Mouse (Mus musculus): Measurements from ENCODE around the gene Angptl2. TPM values are rescaled to one million over a fixed set of nuclear protein-coding genes. Genes with fewer than 3 reads are reported as not detected.

The Angptl2 gene
- total and polyA plus RNA-seq, 2 experiments from 2014 or later, result 11.5 to 22.0 TPM

GRCm38 (mm10) chr2:33267075-33267474, 51.2 kb downstream of the Angptl2 start:
- Histone ChIP-seq H3K27ac (peak overlapping the region; percentile 51), H3K36me3 (ENCODE audit: insufficient read depth, low read length) (no peaks in the 10 kb centered on the region; the same call in 1 of the 2 replicates), H3K4me3 (ENCODE audit: low read length) (no peak overlapping the region), H3K27me3 (ENCODE audit: insufficient read depth, low read length) (no peaks in the 10 kb centered on the region), H3K9ac (replicated peaks; ENCODE audit: low read length) (no peak overlapping the region), H3K4me1 (ENCODE audit: insufficient read depth, low read length) (0 out of 2 replicates have a peak, but pooled peaks cover 3% of the 10 kb centered on the region), H3K4me2 (ENCODE audit: low read depth, low read length) (no peak overlapping the region), H3K9me3 (ENCODE audit: low read length) (no peaks in the 10 kb centered on the region)
- DNase-seq (ENCODE audit: low spot score), result peak; percentile 25
- WGBS, result 44% methylated on average over 1 of the region's 1 CpGs
- TF ChIP-seq CTCF (IDR thresholded peaks at IDR 0.05; ENCODE audit: low read depth), result no peak
- no peak for ATAC-seq

- 69% methylated on average over 6 of the region's 6 CpGs for WGBS
- Histone ChIP-seq H3K36me3 (ENCODE audit: insufficient read depth, low read length) (no peaks in the 10 kb centered on the region; the same call in 1 of the 2 replicates), H3K9ac (replicated peaks; ENCODE audit: low read length) (no peak overlapping the region), H3K4me2 (ENCODE audit: low read depth, low read length) (no peak overlapping the region), H3K27ac (peak overlapping the region; percentile 41; the same call in 1 of the 2 replicates), H3K9me3 (ENCODE audit: low read length) (no peaks in the 10 kb centered on the region), H3K27me3 (ENCODE audit: insufficient read depth, low read length) (no peaks in the 10 kb centered on the region), H3K4me1 (ENCODE audit: insufficient read depth, low read length) (0 out of 2 replicates have a peak, but pooled peaks cover 3% of the 10 kb centered on the region), H3K4me3 (ENCODE audit: low read length) (no peak overlapping the region)
- TF ChIP-seq CTCF (IDR thresholded peaks at IDR 0.05; ENCODE audit: low read depth), result no peak
- DNase-seq (ENCODE audit: low spot score) (no peak), ATAC-seq (no peak)
These were observed 52.7 kb downstream of the Angptl2 start for GRCm38 (mm10) chr2:33268384-33269131.

- H3K27ac ChIP-seq, result no peak overlapping the region
- TF ChIP-seq CTCF (IDR thresholded peaks at IDR 0.05; ENCODE audit: low read depth), result no peak
- no peaks in the 10 kb centered on the region for H3K9me3 ChIP-seq (ENCODE audit: low read length)
- H3K4me2 ChIP-seq (ENCODE audit: low read depth, low read length), result no peak overlapping the region
- DNase-seq (ENCODE audit: low spot score) (no peak), ATAC-seq (0 out of 2 replicates have a peak, but pooled peaks have one; percentile 18)
- H3K4me1 ChIP-seq (ENCODE audit: insufficient read depth, low read length), result 0 out of 2 replicates have a peak, but pooled peaks cover 3% of the 10 kb centered on the region
- 66% methylated on average over 2 of the region's 2 CpGs for WGBS
- H3K9ac ChIP-seq (replicated peaks; ENCODE audit: low read length), result no peak overlapping the region
- H3K4me3 ChIP-seq (ENCODE audit: low read length), result no peak overlapping the region
- H3K27me3 ChIP-seq (ENCODE audit: insufficient read depth, low read length), result no peaks in the 10 kb centered on the region
- no peaks in the 10 kb centered on the region for H3K36me3 ChIP-seq (ENCODE audit: insufficient read depth, low read length)
These were observed 53.2 kb downstream of the Angptl2 start for GRCm38 (mm10) chr2:33269132-33269493.

GRCm38 (mm10) chr2:33270569-33270968, 54.7 kb downstream of the Angptl2 start:
- WGBS, result 92% methylated on average over 2 of the region's 2 CpGs
- DNase-seq (ENCODE audit: low spot score) (no peak), ATAC-seq (no peak)
- no peak overlapping the region for H3K4me3 ChIP-seq (ENCODE audit: low read length)
- no peaks in the 10 kb centered on the region for H3K36me3 ChIP-seq (ENCODE audit: insufficient read depth, low read length)
- H3K4me2 ChIP-seq (ENCODE audit: low read depth, low read length), result no peak overlapping the region
- 0 out of 2 replicates have a peak, but pooled peaks cover 1% of the 10 kb centered on the region for H3K4me1 ChIP-seq (ENCODE audit: insufficient read depth, low read length)
- H3K27ac ChIP-seq, result no peak overlapping the region
- no peaks in the 10 kb centered on the region for H3K9me3 ChIP-seq (ENCODE audit: low read length)
- no peaks in the 10 kb centered on the region for H3K27me3 ChIP-seq (ENCODE audit: insufficient read depth, low read length)
- TF ChIP-seq CTCF (IDR thresholded peaks at IDR 0.05; ENCODE audit: low read depth), result no peak
- no peak overlapping the region for H3K9ac ChIP-seq (replicated peaks; ENCODE audit: low read length)

- Histone ChIP-seq H3K4me1 (ENCODE audit: insufficient read depth, low read length) (no peaks in the 10 kb centered on the region), H3K27ac (no peak overlapping the region), H3K9ac (replicated peaks; ENCODE audit: low read length) (no peak overlapping the region), H3K36me3 (ENCODE audit: insufficient read depth, low read length) (no peaks in the 10 kb centered on the region), H3K9me3 (ENCODE audit: low read length) (no peaks in the 10 kb centered on the region), H3K4me2 (ENCODE audit: low read depth, low read length) (no peak overlapping the region), H3K27me3 (ENCODE audit: insufficient read depth, low read length) (no peaks in the 10 kb centered on the region), H3K4me3 (ENCODE audit: low read length) (no peak overlapping the region)
- WGBS, result 47% methylated on average over 1 of the region's 1 CpGs
- no peak for ATAC-seq
- DNase-seq (ENCODE audit: low spot score), result no peak
- TF ChIP-seq CTCF (IDR thresholded peaks at IDR 0.05; ENCODE audit: low read depth), result no peak
These were observed 55.6 kb downstream of the Angptl2 start for GRCm38 (mm10) chr2:33271511-33271910.

GRCm38 (mm10) chr2:33272665-33273439, 57.0 kb downstream of the Angptl2 start:
- H3K9me3 ChIP-seq (ENCODE audit: low read length), result no peaks in the 10 kb centered on the region
- H3K36me3 ChIP-seq (ENCODE audit: insufficient read depth, low read length), result no peaks in the 10 kb centered on the region
- H3K27me3 ChIP-seq (ENCODE audit: insufficient read depth, low read length), result no peaks in the 10 kb centered on the region
- no peak for ATAC-seq
- no peak for DNase-seq (ENCODE audit: low spot score)
- no peaks in the 10 kb centered on the region for H3K4me1 ChIP-seq (ENCODE audit: insufficient read depth, low read length)
- H3K4me2 ChIP-seq (ENCODE audit: low read depth, low read length), result no peak overlapping the region
- no peak for TF ChIP-seq CTCF (IDR thresholded peaks at IDR 0.05; ENCODE audit: low read depth)
- no peak overlapping the region for H3K9ac ChIP-seq (replicated peaks; ENCODE audit: low read length)
- H3K4me3 ChIP-seq (ENCODE audit: low read length), result no peak overlapping the region
- 78% methylated on average over 4 of the region's 4 CpGs for WGBS
- H3K27ac ChIP-seq, result no peak overlapping the region
